Mouse (Mus musculus) heart, postnatal 0 days (tissue): Measurements from ENCODE around the gene Fbxl18.

Experiments
- CTCF ChIP-seq: IDR thresholded peaks from 2 replicates; pipeline ENCODE4 v1.5.1; 2016; ENCODE audit warnings: antibody characterized with exemption, control low read depth, low read depth
- EP300 ChIP-seq: IDR thresholded peaks from 2 replicates; pipeline ENCODE4 v1.6.1; 2016; ENCODE audit warnings: antibody characterized with exemption, low read depth

DNA sequence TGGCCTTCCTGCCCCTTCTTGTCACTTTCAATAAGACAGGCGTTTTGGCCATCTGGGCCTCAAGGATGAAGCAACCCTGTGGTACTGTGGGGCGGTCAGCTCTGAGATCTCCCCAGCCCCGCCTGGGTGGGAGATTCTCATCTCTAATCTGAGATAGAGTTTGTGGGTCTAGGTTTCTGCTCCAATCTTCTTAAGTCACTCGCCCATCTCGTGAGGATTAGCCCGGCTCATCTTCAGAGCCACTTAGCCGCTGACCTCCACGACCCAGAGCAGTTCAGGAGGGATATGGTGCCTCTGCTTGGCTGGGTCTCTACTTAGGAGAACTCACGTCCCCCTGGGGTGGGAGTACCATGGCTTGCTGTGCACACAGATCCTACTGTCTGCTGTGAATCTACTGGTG, 44.7 kb downstream of the Fbxl18 start:
- no peak for TF ChIP-seq CTCF
- no peak for TF ChIP-seq EP300
